Mouse (Mus musculus) lung, postnatal 25 days (tissue): ENCODE measurements around the gene Zfp882.
"Not testable (repeated sequence)": the region's sequence is repeated elsewhere in the genome, so short reads cannot be mapped to it uniquely, and the experiment has no call there.

Experiments used
- DNase-seq: peaks from one replicate; pipeline ENCODE4 v3.0.0; 2022; ENCODE audit warnings: low spot score

Gene Zfp882

GRCm38 (mm10) chr8:71952489-71952888, 44.1 kb downstream of the Zfp882 start:
- DNase-seq, result no peak

- not testable (repeated sequence) for DNase-seq
These were observed 44.7 kb downstream of the Zfp882 start for GRCm38 (mm10) chr8:71952961-71953700.

GRCm38 (mm10) chr8:71954666-71955065, 46.3 kb downstream of the Zfp882 start:
- no peak for DNase-seq

- no peak for DNase-seq
These were observed 52.1 kb downstream of the Zfp882 start for GRCm38 (mm10) chr8:71960483-71960882.

GRCm38 (mm10) chr8:71961796-71962195, 53.4 kb downstream of the Zfp882 start:
- DNase-seq, result no peak

- no peak for DNase-seq
These were observed 55.6 kb downstream of the Zfp882 start for GRCm38 (mm10) chr8:71964051-71964450.

- DNase-seq, result no peak
These were observed 56.8 kb downstream of the Zfp882 start for GRCm38 (mm10) chr8:71965166-71965565.
